Mouse (Mus musculus) olfactory bulb, adult 2 months (tissue): Measurements from ENCODE around the gene Atp5h.

ENCODE experiments used
- CTCF ChIP-seq: fragments of 200-500 bp; IDR thresholded peaks from 2 replicates; pipeline ENCODE4 v1.5.1; 2012; ENCODE audit warnings: low read depth, mild to moderate bottlenecking, low read length, moderate library complexity; ENCODE audit not compliant: insufficient read depth
- POLR2A ChIP-seq: fragments of 200-500 bp; IDR thresholded peaks from 2 replicates; pipeline ENCODE4 v1.6.1; 2012; ENCODE audit warnings: mild to moderate bottlenecking, low read depth, low read length, moderate library complexity; ENCODE audit not compliant: insufficient read depth

DNA sequence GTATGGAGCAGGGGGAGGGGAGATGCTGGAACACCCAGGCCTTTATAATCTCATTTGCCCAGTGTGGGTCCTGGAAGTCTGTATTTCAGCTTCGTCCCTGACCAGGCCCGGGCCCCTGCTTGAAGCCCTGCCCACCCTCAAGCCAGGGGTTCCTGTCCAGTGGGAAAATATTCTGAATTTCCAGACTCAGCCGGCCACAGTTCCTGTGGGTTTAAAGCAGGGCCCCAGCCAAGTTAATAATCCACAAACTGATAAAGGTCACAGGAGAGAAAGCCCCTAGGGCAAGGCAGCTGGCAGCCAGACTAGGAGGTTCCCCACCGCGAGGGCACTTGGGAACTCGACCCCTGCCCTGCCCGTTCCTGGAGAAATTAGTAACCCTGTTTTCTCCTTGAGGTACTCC is 29.2 kb upstream of the Atp5h start:
- TF ChIP-seq CTCF (no peak), POLR2A (no peak)
